ENCODE assay signal across 28 mouse cellular contexts in the genomic region with DNA sequence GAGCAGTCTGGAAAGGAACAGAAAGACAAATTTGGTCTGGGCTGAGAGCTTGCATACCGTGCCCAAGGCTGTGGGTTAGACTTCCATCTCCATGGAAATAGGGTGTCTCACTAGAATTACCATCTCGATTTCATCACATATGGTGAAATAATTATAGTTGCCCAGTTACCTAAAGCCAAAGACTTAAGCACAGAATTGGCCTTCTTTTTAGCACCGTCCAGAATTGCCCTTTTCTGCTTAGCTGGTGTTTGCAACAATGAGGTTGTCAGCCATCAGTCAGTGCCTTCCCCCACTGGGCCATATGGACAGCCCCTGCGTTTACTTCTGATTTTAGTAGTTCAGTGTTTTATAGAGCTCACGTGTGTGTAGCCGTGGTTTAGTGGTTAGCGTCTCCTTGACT. TPM values are rescaled to one million over a fixed set of nuclear protein-coding genes. Genes with fewer than 3 reads are reported as not detected.
A peak's percentile ranks its signal among the peaks of the same experiment; 100 is the strongest.
DNase-seq lines count a peak whose midpoint lies in the region; ATAC-seq and TF ChIP-seq lines count a peak whose summit lies in the region.
"Had no signal": no experiment of that assay in that cellular context is flagged by ENCODE, and none has a peak within 500 bp of the region (broad histone marks: within the 10 kb centered on the region; RNA-seq: fewer than 3 reads in every experiment).

No protein-coding gene starts in this region.

- H3K27me3 ChIP-seq in heart, embryonic 10.5 days (ENCODE audit: insufficient read depth, poor library complexity, severe bottlenecking), result no peaks in the 10 kb centered on the region
- no peaks in the 10 kb centered on the region for H3K27me3 ChIP-seq in heart, embryonic 12.5 days (replicated peaks)
- no peaks in the 10 kb centered on the region for H3K27me3 ChIP-seq in neural tube, embryonic 15.5 days (replicated peaks)
- H3K27me3 ChIP-seq in intestine, embryonic 15.5 days (replicated peaks), result no peaks in the 10 kb centered on the region
- H3K27me3 ChIP-seq: limb, embryonic 15.5 days; liver, embryonic 15.5 days; midbrain, embryonic 15.5 days had no signal

- WGBS in heart, embryonic 10.5 days, result 94% methylated on average over 7 of the region's 7 CpGs
- WGBS in heart, embryonic 12.5 days, result 94% methylated on average over 7 of the region's 7 CpGs
- WGBS in neural tube, embryonic 15.5 days, result 79% methylated on average over 7 of the region's 7 CpGs
- 91% methylated on average over 7 of the region's 7 CpGs for WGBS in intestine, embryonic 15.5 days

- no peak overlapping the region for H3K27ac ChIP-seq in heart, embryonic 10.5 days
- no peak overlapping the region for H3K27ac ChIP-seq in heart, embryonic 12.5 days (ENCODE audit: poor library complexity, severe bottlenecking)
- H3K27ac ChIP-seq in neural tube, embryonic 15.5 days (replicated peaks), result no peak overlapping the region
- 0 out of 2 replicates have a peak overlapping the region, but pooled peaks have one; percentile 27 for H3K27ac ChIP-seq in cortical plate, adult 2 months (ENCODE audit: insufficient read depth, low read length)
- H3K27ac ChIP-seq in intestine, embryonic 15.5 days, result no peak overlapping the region
- H3K27ac ChIP-seq: heart, adult 2 months; hindbrain, postnatal 0 days; limb, embryonic 10.5 days; limb, embryonic 15.5 days; liver, embryonic 15.5 days; midbrain, embryonic 10.5 days; midbrain, embryonic 15.5 days had no signal

- TF ChIP-seq CTCF in cortical plate, adult 2 months (IDR thresholded peaks at IDR 0.05; ENCODE audit: extremely low read depth, insufficient read depth, low read length), result no peak

- H3K4me3 ChIP-seq in heart, embryonic 10.5 days, result no peak overlapping the region
- no peak overlapping the region for H3K4me3 ChIP-seq in heart, embryonic 12.5 days
- no peak overlapping the region for H3K4me3 ChIP-seq in neural tube, embryonic 15.5 days (replicated peaks)
- no peak overlapping the region for H3K4me3 ChIP-seq in cortical plate, adult 2 months (ENCODE audit: insufficient read depth, low read length)
- H3K4me3 ChIP-seq in intestine, embryonic 15.5 days (replicated peaks), result no peak overlapping the region
- H3K4me3 ChIP-seq: erythroblast, embryonic 14.5 days; heart, adult 2 months; limb, embryonic 10.5 days; limb, embryonic 15.5 days; liver, embryonic 15.5 days; midbrain, embryonic 10.5 days; midbrain, embryonic 15.5 days had no signal

- peaks cover 88% of the 10 kb centered on the region for H3K36me3 ChIP-seq in heart, embryonic 10.5 days
- H3K36me3 ChIP-seq in heart, embryonic 12.5 days, result peaks cover 81% of the 10 kb centered on the region
- peaks cover 62% of the 10 kb centered on the region for H3K36me3 ChIP-seq in neural tube, embryonic 15.5 days
- peaks cover 38% of the 10 kb centered on the region for H3K36me3 ChIP-seq in intestine, embryonic 15.5 days

- DNase-seq in heart, embryonic 10.5 days (ENCODE audit: low spot score), result peak; percentile 20
- DNase-seq in neural tube, embryonic 10.5 days (ENCODE audit: extremely low spot score, low spot score), result peak; percentile 11
- DNase-seq in thymus, postnatal 0 days (ENCODE audit: low spot score), result no peak
- DNase-seq: adrenal gland, postnatal 14 days; cerebellum, adult 18-20 months; cerebellum, postnatal 10 days; gastrocnemius, postnatal 14 days; heart, adult 2 months; kidney, adult 9 months; kidney, postnatal 14 days; lung, embryonic 14.5 days; lung, postnatal 14 days; right cerebral cortex, adult 18-20 months; spleen, adult 18-20 months; thymus, adult 2 months had no signal

- H3K4me2 ChIP-seq in heart, embryonic 12.5 days, result no peak overlapping the region
- H3K4me2 ChIP-seq in neural tube, embryonic 15.5 days, result no peak overlapping the region
- no peak overlapping the region for H3K4me2 ChIP-seq in intestine, embryonic 15.5 days (replicated peaks)
- H3K4me2 ChIP-seq: limb, embryonic 15.5 days; liver, embryonic 15.5 days; lung, embryonic 14.5 days; midbrain, embryonic 15.5 days had no signal

- H3K4me1 ChIP-seq in heart, embryonic 10.5 days, result no peaks in the 10 kb centered on the region
- H3K4me1 ChIP-seq in heart, embryonic 12.5 days (replicated peaks), result no peaks in the 10 kb centered on the region
- no peaks in the 10 kb centered on the region for H3K4me1 ChIP-seq in neural tube, embryonic 15.5 days
- peaks cover 3% of the 10 kb centered on the region; the same call in 1 of the 2 replicates for H3K4me1 ChIP-seq in cortical plate, adult 2 months (ENCODE audit: control insufficient read depth, insufficient read depth, low read length)
- H3K4me1 ChIP-seq in intestine, embryonic 15.5 days (replicated peaks), result no peaks in the 10 kb centered on the region
- H3K4me1 ChIP-seq: limb, embryonic 10.5 days; limb, embryonic 15.5 days; liver, embryonic 15.5 days; midbrain, embryonic 10.5 days; midbrain, embryonic 15.5 days had no signal

- no peak for ATAC-seq in heart, embryonic 12.5 days (ENCODE audit: insufficient number of reproducible peaks, low FRiP score)
- ATAC-seq in neural tube, embryonic 15.5 days (ENCODE audit: low FRiP score), result no peak
- no peak for ATAC-seq in intestine, embryonic 15.5 days
- ATAC-seq: forebrain, embryonic 16.5 days; hindbrain, postnatal 0 days; intestine, postnatal 0 days; midbrain, embryonic 15.5 days had no signal

- no peak for TF ChIP-seq POLR2A in cortical plate, adult 2 months (IDR thresholded peaks at IDR 0.05; ENCODE audit: extremely low read depth, insufficient read depth, low read length)

- no peak overlapping the region for H3K9ac ChIP-seq in heart, embryonic 12.5 days
- no peak overlapping the region for H3K9ac ChIP-seq in neural tube, embryonic 15.5 days (replicated peaks)
- H3K9ac ChIP-seq in intestine, embryonic 15.5 days, result no peak overlapping the region
- H3K9ac ChIP-seq: limb, embryonic 15.5 days; liver, embryonic 15.5 days; lung, embryonic 14.5 days; midbrain, embryonic 15.5 days had no signal

- no peaks in the 10 kb centered on the region for H3K9me3 ChIP-seq in heart, embryonic 10.5 days
- H3K9me3 ChIP-seq in heart, embryonic 12.5 days (replicated peaks), result no peaks in the 10 kb centered on the region
- H3K9me3 ChIP-seq in neural tube, embryonic 15.5 days (replicated peaks), result no peaks in the 10 kb centered on the region
- H3K9me3 ChIP-seq in intestine, embryonic 15.5 days, result no peaks in the 10 kb centered on the region
- H3K9me3 ChIP-seq: limb, embryonic 10.5 days; limb, embryonic 15.5 days; liver, embryonic 15.5 days; midbrain, embryonic 10.5 days; midbrain, embryonic 15.5 days had no signal

RNA-seq across cellular contexts. Expression of a gene that starts 14.4 kb away (rescaled TPM):
- polyA plus RNA-seq in heart, embryonic 10.5 days (2016; fragmentation: Nextera tagmentation; extraction: Ambion mirVana), result 34.9 and 43.6 TPM in 2 replicates
- polyA plus RNA-seq in heart, embryonic 12.5 days (2016; fragmentation: Nextera tagmentation; extraction: Ambion mirVana), result 32.6 and 34.9 TPM in 2 replicates
- polyA plus RNA-seq in neural tube, embryonic 15.5 days (2015; fragmentation: Nextera tagmentation; extraction: Ambion mirVana), result 50.7 and 57.7 TPM in 2 replicates
- 28.9 and 31.8 TPM in 2 replicates for polyA plus RNA-seq in cortical plate, adult 2 months (2012; rRNA removed)
- polyA plus RNA-seq in intestine, embryonic 15.5 days (2015; fragmentation: Nextera tagmentation; extraction: Ambion mirVana), result 29.6 and 31.4 TPM in 2 replicates
- 40.3 and 42.7 TPM in 2 replicates for polyA plus RNA-seq in thymus, postnatal 0 days (2015; fragmentation: Nextera tagmentation; extraction: Ambion mirVana)

RNA-seq across cellular contexts. Expression of a gene that starts 54.3 kb away (rescaled TPM):
- 96.6 and 148 TPM in 2 replicates for polyA plus RNA-seq in heart, embryonic 10.5 days (2016; fragmentation: Nextera tagmentation; extraction: Ambion mirVana)
- polyA plus RNA-seq in heart, embryonic 12.5 days (2016; fragmentation: Nextera tagmentation; extraction: Ambion mirVana), result 119 and 127 TPM in 2 replicates
- 215 and 230 TPM in 2 replicates for polyA plus RNA-seq in neural tube, embryonic 15.5 days (2015; fragmentation: Nextera tagmentation; extraction: Ambion mirVana)
- polyA plus RNA-seq in cortical plate, adult 2 months (2012; rRNA removed), result 179 and 187 TPM in 2 replicates
- polyA plus RNA-seq in intestine, embryonic 15.5 days (2015; fragmentation: Nextera tagmentation; extraction: Ambion mirVana), result 78.5 and 94.9 TPM in 2 replicates
- 146 and 147 TPM in 2 replicates for polyA plus RNA-seq in thymus, postnatal 0 days (2015; fragmentation: Nextera tagmentation; extraction: Ambion mirVana)
